Mouse (Mus musculus): ENCODE results near the gene Pcgf1.

Gene Pcgf1

GRCm38 (mm10) chr6:83066441-83066840, 11.2 kb upstream of the Pcgf1 start:
- no peak for DNase-seq (ENCODE audit: low read depth)

GRCm38 (mm10) chr6:83068221-83068620, 9.4 kb upstream of the Pcgf1 start:
- no peak for DNase-seq (ENCODE audit: low read depth)

GRCm38 (mm10) chr6:83068706-83069487, 8.8 kb upstream of the Pcgf1 start:
- no peak for DNase-seq (ENCODE audit: low read depth)

GRCm38 (mm10) chr6:83069488-83070246, 8.0 kb upstream of the Pcgf1 start:
- DNase-seq (ENCODE audit: low read depth) = no peak

- DNase-seq (ENCODE audit: low read depth) = no peak
These were observed 7.6 kb upstream of the Pcgf1 start, which contains the start of gene Tlx2 for GRCm38 (mm10) chr6:83070247-83070310. Tlx2 (minus strand) TSS chr6:83070293.

GRCm38 (mm10) chr6:83070311-83071219, 7.1 kb upstream of the Pcgf1 start:
- no peak for DNase-seq (ENCODE audit: low read depth)

GRCm38 (mm10) chr6:83071220-83071619, 6.4 kb upstream of the Pcgf1 start:
- no peak for DNase-seq (ENCODE audit: low read depth)

GRCm38 (mm10) chr6:83074979-83075378, 2.7 kb upstream of the Pcgf1 start:
- peak; percentile 72 for DNase-seq (ENCODE audit: low read depth)

- DNase-seq (ENCODE audit: low read depth) = peak; percentile 97
These were observed 722 bp downstream of the Pcgf1 start for GRCm38 (mm10) chr6:83078324-83078858.

GRCm38 (mm10) chr6:83080210-83080609, 2.5 kb downstream of the Pcgf1 start:
- no peak for DNase-seq (ENCODE audit: low read depth)

- no peak for DNase-seq (ENCODE audit: low read depth)
These were observed 5.8 kb downstream of the Pcgf1 start for GRCm38 (mm10) chr6:83083497-83083896.

GRCm38 (mm10) chr6:83084477-83084876, 6.8 kb downstream of the Pcgf1 start:
- no peak for DNase-seq (ENCODE audit: low read depth)

GRCm38 (mm10) chr6:83086121-83087035, 8.7 kb downstream of the Pcgf1 start, which contains the start of gene Lbx2:
Lbx2 (plus strand) TSS chr6:83086367.
- no peak for DNase-seq (ENCODE audit: low read depth)

- no peak for DNase-seq (ENCODE audit: low read depth)
These were observed 9.7 kb downstream of the Pcgf1 start for GRCm38 (mm10) chr6:83087205-83087925.

- DNase-seq (ENCODE audit: low read depth) = no peak
These were observed 10.2 kb downstream of the Pcgf1 start for GRCm38 (mm10) chr6:83087926-83088260.

- peak; percentile 26 for DNase-seq (ENCODE audit: low read depth)
These were observed 14.9 kb downstream of the Pcgf1 start for GRCm38 (mm10) chr6:83092416-83093127.

- no peak for DNase-seq (ENCODE audit: low read depth)
These were observed 18.3 kb downstream of the Pcgf1 start for GRCm38 (mm10) chr6:83095968-83096367.

- no peak for DNase-seq (ENCODE audit: low read depth)
These were observed 20.7 kb downstream of the Pcgf1 start for GRCm38 (mm10) chr6:83098411-83098810.

- peak; percentile 96 for DNase-seq (ENCODE audit: low read depth)
These were observed 23.6 kb downstream of the Pcgf1 start, which contains the start of the genes Ccdc142 and Gm42688 for GRCm38 (mm10) chr6:83101316-83101687. Ccdc142 (plus strand) TSS chr6:83101601. Gm42688 (plus strand) TSS chr6:83101617.
